Mouse (Mus musculus) brain, embryonic 14.5 days (tissue): ENCODE measurements around the gene Rnf216.

Experiments used
- CTCF ChIP-seq: fragments of 200-500 bp; IDR thresholded peaks from 2 replicates; pipeline ENCODE4 v1.5.1; 2012; ENCODE audit warnings: inconsistent platforms, mild to moderate bottlenecking, moderate library complexity, borderline replicate concordance; ENCODE audit not compliant: insufficient read depth, insufficient read length; ENCODE audit errors: extremely low read depth
- POLR2A ChIP-seq: fragments of 200-500 bp; IDR thresholded peaks from 2 replicates; pipeline ENCODE4 v1.6.1; 2012; ENCODE audit warnings: mild to moderate bottlenecking, inconsistent platforms, borderline replicate concordance; ENCODE audit not compliant: poor library complexity, insufficient read depth, insufficient read length, severe bottlenecking; ENCODE audit errors: extremely low read depth

DNA sequence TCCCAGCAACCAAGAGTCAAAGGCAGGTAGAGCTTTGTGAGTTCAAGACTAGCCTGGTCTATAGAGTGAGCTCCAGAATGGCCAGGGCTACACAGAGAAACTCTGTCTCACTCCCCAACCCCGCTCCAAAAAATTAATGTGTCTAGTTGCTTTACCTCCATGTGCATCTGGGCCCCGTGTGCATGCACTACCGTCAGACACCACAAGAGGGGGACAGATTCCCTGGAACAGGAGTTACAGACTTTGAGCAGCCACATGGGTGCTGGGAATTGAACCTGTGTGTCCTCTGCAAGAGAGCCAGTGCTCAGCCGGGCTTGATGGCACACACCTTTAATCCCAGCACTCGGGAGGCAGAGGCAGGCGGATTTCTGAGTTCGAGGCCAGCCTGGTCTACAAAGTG, 17.5 kb upstream of the Rnf216 start:
- peak; percentile 35; the same call in 1 of the 2 replicates for TF ChIP-seq CTCF
- TF ChIP-seq POLR2A: no peak
